In the genomic region with DNA sequence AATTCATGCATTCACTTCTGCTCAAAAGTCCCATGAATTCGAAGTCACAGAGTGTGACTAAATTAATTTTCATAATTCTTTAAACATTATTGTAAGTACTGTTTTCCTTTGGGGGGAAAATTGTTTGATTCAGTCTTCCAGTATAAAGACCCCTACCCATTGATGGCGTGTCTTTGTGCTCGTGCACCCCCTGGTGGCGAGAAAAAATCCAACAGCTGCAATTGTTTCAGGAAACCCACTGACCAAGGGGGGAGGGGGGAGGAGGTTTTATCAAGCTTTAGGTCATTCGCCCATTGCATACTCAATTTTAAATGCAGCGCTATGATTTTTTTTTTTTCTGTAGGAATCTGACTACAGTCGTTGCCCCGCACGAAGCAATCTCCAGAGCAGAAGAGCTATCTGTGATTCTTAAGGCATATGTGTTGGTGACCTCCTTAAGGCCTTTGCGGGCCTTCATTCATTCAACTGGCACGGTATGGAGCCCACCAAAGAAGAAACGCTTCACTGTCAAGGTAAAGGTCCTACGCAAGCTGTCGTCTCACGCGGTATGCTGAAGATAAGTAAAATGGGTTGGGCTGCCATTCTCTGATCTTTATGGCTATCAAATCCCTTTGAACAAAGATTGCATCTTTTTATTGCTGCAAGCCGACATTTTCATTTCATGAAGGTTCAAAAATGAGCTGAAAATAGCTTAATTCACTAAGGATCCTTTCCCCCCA, we compare ENCODE assay signal across 9 mouse cellular contexts.
DNase-seq lines count a peak whose midpoint lies in the region; ATAC-seq and TF ChIP-seq lines count a peak whose summit lies in the region.
"Had no signal": no experiment of that assay in that cellular context is flagged by ENCODE, and none has a peak within 500 bp of the region (broad histone marks: within the 10 kb centered on the region; RNA-seq: fewer than 3 reads in every experiment).

No protein-coding gene starts in this region.

- H3K4me1 ChIP-seq in forebrain, embryonic 11.5 days (replicated peaks; ENCODE audit: control insufficient read depth, insufficient read depth, low read length): no peaks in the 10 kb centered on the region
- H3K4me1 ChIP-seq in forebrain, embryonic 13.5 days: no peaks in the 10 kb centered on the region
- no peaks in the 10 kb centered on the region for H3K4me1 ChIP-seq in embryonic facial prominence, embryonic 10.5 days
- H3K4me1 ChIP-seq in kidney, postnatal 0 days (replicated peaks; ENCODE audit: insufficient read depth, low read length): no peaks in the 10 kb centered on the region
- H3K4me1 ChIP-seq in neural tube, embryonic 11.5 days (ENCODE audit: control insufficient read depth, insufficient read depth, low read length): no peaks in the 10 kb centered on the region
- H3K4me1 ChIP-seq: hindbrain, embryonic 15.5 days had no signal

- H3K27ac ChIP-seq in forebrain, embryonic 11.5 days (ENCODE audit: low read depth, low read length): no peak overlapping the region
- no peak overlapping the region for H3K27ac ChIP-seq in forebrain, embryonic 13.5 days
- H3K27ac ChIP-seq in embryonic facial prominence, embryonic 10.5 days (replicated peaks): no peak overlapping the region
- no peak overlapping the region for H3K27ac ChIP-seq in kidney, postnatal 0 days
- no peak overlapping the region for H3K27ac ChIP-seq in neural tube, embryonic 11.5 days (ENCODE audit: low read depth, low read length)
- H3K27ac ChIP-seq: hindbrain, embryonic 15.5 days had no signal

- H3K4me2 ChIP-seq in forebrain, embryonic 11.5 days (ENCODE audit: low read depth, low read length, severe bottlenecking): no peak overlapping the region
- no peak overlapping the region for H3K4me2 ChIP-seq in forebrain, embryonic 13.5 days
- no peak overlapping the region for H3K4me2 ChIP-seq in kidney, postnatal 0 days (ENCODE audit: low read length)
- no peak overlapping the region for H3K4me2 ChIP-seq in neural tube, embryonic 11.5 days (ENCODE audit: low read depth)
- H3K4me2 ChIP-seq: hindbrain, embryonic 15.5 days had no signal

- peak; percentile 78 for DNase-seq in forebrain, embryonic 11.5 days (ENCODE audit: low spot score)
- peak; percentile 8 to 18 for DNase-seq in right cerebral cortex, adult 2 months (ENCODE audit: low spot score in 2 of 2)
- DNase-seq in right cerebral cortex, postnatal 36 days (ENCODE audit: low spot score in 2 of 2): no peak
- peak; percentile 77 for DNase-seq in embryonic facial prominence, embryonic 10.5 days (ENCODE audit: low spot score)
- DNase-seq in kidney, postnatal 0 days (ENCODE audit: low spot score): peak; percentile 71
- peak; percentile 76 for DNase-seq in neural tube, embryonic 11.5 days (ENCODE audit: low spot score)
- no peak for DNase-seq in left cerebral cortex, postnatal 25 days (ENCODE audit: low spot score in 2 of 2)

- 53% methylated on average over 17 of the region's 17 CpGs for WGBS in forebrain, embryonic 11.5 days
- WGBS in forebrain, embryonic 13.5 days: 54% methylated on average over 17 of the region's 17 CpGs
- WGBS in embryonic facial prominence, embryonic 10.5 days: 55% methylated on average over 17 of the region's 17 CpGs
- WGBS in kidney, postnatal 0 days: 54% methylated on average over 17 of the region's 17 CpGs
- whole genome bisulfite sequencing in neural tube, embryonic 11.5 days: 56% methylated on average over 17 of the region's 17 CpGs

- H3K36me3 ChIP-seq in forebrain, embryonic 11.5 days (ENCODE audit: control insufficient read depth, insufficient read depth, low read length): no peaks in the 10 kb centered on the region
- H3K36me3 ChIP-seq in forebrain, embryonic 13.5 days (ENCODE audit: poor library complexity, severe bottlenecking): no peaks in the 10 kb centered on the region
- H3K36me3 ChIP-seq in embryonic facial prominence, embryonic 10.5 days (replicated peaks): peaks cover 48% of the 10 kb centered on the region
- no peaks in the 10 kb centered on the region for H3K36me3 ChIP-seq in kidney, postnatal 0 days (ENCODE audit: insufficient read depth, low read length)
- no peaks in the 10 kb centered on the region for H3K36me3 ChIP-seq in neural tube, embryonic 11.5 days (ENCODE audit: control insufficient read depth, insufficient read depth, low read length)
- H3K36me3 ChIP-seq: hindbrain, embryonic 15.5 days had no signal

- intact Hi-C loops in left cerebral cortex, postnatal 25 days (cut with DNase I): no loop called here

- H3K4me3 ChIP-seq in forebrain, embryonic 11.5 days (ENCODE audit: low read depth, low read length): no peak overlapping the region
- no peak overlapping the region for H3K4me3 ChIP-seq in forebrain, embryonic 13.5 days
- no peak overlapping the region for H3K4me3 ChIP-seq in embryonic facial prominence, embryonic 10.5 days
- no peak overlapping the region for H3K4me3 ChIP-seq in kidney, postnatal 0 days (replicated peaks; ENCODE audit: low read depth, low read length)
- H3K4me3 ChIP-seq in neural tube, embryonic 11.5 days (ENCODE audit: low read depth, low read length): no peak overlapping the region
- H3K4me3 ChIP-seq: hindbrain, embryonic 15.5 days had no signal

- no peak overlapping the region for H3K9ac ChIP-seq in forebrain, embryonic 11.5 days (ENCODE audit: low read length)
- no peak overlapping the region for H3K9ac ChIP-seq in forebrain, embryonic 13.5 days
- H3K9ac ChIP-seq in kidney, postnatal 0 days (ENCODE audit: low read depth, low read length): no peak overlapping the region
- no peak overlapping the region for H3K9ac ChIP-seq in neural tube, embryonic 11.5 days (ENCODE audit: low read length)
- H3K9ac ChIP-seq: hindbrain, embryonic 15.5 days had no signal

- ATAC-seq in forebrain, embryonic 11.5 days (replicated peaks; ENCODE audit: low FRiP score): peak; percentile 33; the same call in 1 of the 2 replicates
- no peak for ATAC-seq in forebrain, embryonic 13.5 days
- ATAC-seq in kidney, postnatal 0 days (replicated peaks; ENCODE audit: low FRiP score, low read depth): no peak
- ATAC-seq in neural tube, embryonic 11.5 days (ENCODE audit: insufficient read depth, low FRiP score, low TSS enrichment): no peak

- TF ChIP-seq CTCF in kidney, postnatal 0 days (IDR thresholded peaks at IDR 0.05; ENCODE audit: low read depth): peak; percentile 80

- H3K9me3 ChIP-seq in forebrain, embryonic 11.5 days (ENCODE audit: control insufficient read depth, low read length): no peaks in the 10 kb centered on the region
- no peaks in the 10 kb centered on the region for H3K9me3 ChIP-seq in forebrain, embryonic 13.5 days (replicated peaks)
- no peaks in the 10 kb centered on the region for H3K9me3 ChIP-seq in embryonic facial prominence, embryonic 10.5 days
- no peaks in the 10 kb centered on the region for H3K9me3 ChIP-seq in kidney, postnatal 0 days (replicated peaks; ENCODE audit: low read length)
- H3K9me3 ChIP-seq in neural tube, embryonic 11.5 days (ENCODE audit: control insufficient read depth, low read length): no peaks in the 10 kb centered on the region
- H3K9me3 ChIP-seq: hindbrain, embryonic 15.5 days had no signal

- no peaks in the 10 kb centered on the region for H3K27me3 ChIP-seq in forebrain, embryonic 11.5 days (ENCODE audit: control insufficient read depth, insufficient read depth, low read length)
- H3K27me3 ChIP-seq in forebrain, embryonic 13.5 days: no peaks in the 10 kb centered on the region
- no peaks in the 10 kb centered on the region for H3K27me3 ChIP-seq in embryonic facial prominence, embryonic 10.5 days (replicated peaks; ENCODE audit: low read depth, poor library complexity, severe bottlenecking)
- no peaks in the 10 kb centered on the region for H3K27me3 ChIP-seq in kidney, postnatal 0 days (ENCODE audit: insufficient read depth, low read length)
- H3K27me3 ChIP-seq in neural tube, embryonic 11.5 days (ENCODE audit: control insufficient read depth, insufficient read depth, low read length): no peaks in the 10 kb centered on the region
- H3K27me3 ChIP-seq: hindbrain, embryonic 15.5 days had no signal

Comparison
In these comparisons a context has a peak if more than half of its experiments do, and no peak if none do; other contexts are left out.
1. DNase-seq: peak in forebrain, embryonic 11.5 days (single experiment), right cerebral cortex, adult 2 months (2 of 2), embryonic facial prominence, embryonic 10.5 days (single experiment), kidney, postnatal 0 days (single experiment) and neural tube, embryonic 11.5 days (single experiment); none in right cerebral cortex, postnatal 36 days (0 of 2) and left cerebral cortex, postnatal 25 days (0 of 2).